Mouse (Mus musculus): ENCODE data around the gene Psmd5. TPM values are rescaled to one million over a fixed set of nuclear protein-coding genes. Genes with fewer than 3 reads are reported as not detected.

Psmd5 gene
- total RNA-seq (2021), result 32.2 and 39.5 TPM in 2 replicates
- long read RNA-seq, experiment 1, full-length matches to known transcripts, result 86 of 108 reads
- long read RNA-seq, experiment 1, partial matches to known transcripts, result 5 of 108 reads
- long read RNA-seq, experiment 1, other reads (novel, unspliced or antisense), result 17 of 108 reads
- long read RNA-seq, experiment 2, full-length matches to known transcripts, result 48 of 53 reads
- long read RNA-seq, experiment 2, partial matches to known transcripts, result 1 of 53 reads
- long read RNA-seq, experiment 2, other reads (novel, unspliced or antisense), result 4 of 53 reads

DNA sequence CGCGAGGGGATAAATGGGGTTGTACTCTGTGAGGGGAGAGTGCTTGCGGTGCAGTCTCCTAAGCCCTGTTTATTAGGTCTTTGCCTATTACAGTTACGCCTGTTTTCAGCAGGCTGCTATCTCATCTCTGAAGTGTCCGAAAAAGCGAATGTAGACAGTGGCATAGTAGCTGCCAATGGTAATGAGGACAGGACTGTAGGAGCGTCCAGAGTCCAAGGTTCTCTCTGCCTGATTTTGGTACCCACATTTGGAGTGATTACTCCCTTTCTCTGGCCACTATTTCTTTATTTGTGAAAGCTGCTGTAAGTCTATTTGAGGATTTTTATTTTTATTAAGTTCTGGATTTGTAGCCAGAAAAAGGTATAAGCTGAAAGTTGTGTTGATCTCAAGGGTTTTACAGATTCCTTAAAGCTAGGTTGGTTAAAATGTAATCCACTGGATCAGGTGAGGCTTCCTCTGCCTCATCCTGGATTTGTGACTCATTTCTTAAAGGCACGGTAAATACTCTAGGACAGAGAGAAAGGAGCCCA lies at the start of gene Psmd5:
Gene Psmd5, minus strand, starts transcription at position 153 of the 530 bp plus-strand sequence.
- no peak for DNase-seq

DNA sequence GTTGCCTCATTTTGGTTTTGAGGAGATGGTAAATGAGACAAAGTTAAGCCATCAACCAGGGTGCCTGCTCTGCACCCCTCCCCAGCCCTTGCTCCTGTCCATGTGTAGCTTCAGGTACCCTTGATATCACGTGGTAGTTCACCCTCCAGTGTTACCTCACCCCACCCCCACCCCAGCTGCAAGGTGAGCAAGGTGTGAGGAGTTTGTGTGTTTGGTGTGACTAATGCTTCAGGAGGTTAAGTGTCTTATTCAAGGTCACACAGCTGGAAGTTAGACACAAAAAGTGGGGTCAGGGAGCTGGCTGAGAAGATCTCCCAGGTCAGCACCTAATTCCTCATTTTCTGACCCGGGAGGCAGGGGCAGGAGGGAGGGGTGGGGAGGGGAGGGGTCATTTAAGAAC lies 48.0 kb upstream of the Psmd5 start:
- no peak for DNase-seq

DNA sequence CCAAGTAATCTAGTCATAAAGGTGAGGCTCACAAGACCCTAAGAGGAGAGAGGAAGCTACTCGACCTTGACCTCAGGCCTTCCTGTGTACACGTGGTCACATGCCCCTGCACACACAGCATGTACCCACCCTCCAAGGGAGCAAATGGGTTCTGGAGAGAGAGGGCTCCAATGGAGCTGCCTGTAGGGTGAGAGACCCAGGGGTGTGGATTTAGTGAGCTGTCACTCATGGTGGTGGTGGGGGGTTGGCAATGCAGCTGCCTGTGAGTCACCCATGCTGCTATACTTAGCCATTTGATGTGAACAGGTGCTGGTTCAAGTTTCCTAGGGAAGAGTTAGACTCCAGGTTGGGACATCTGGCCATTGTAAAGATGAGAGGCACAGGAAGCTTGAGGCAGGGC lies 45.4 kb upstream of the Psmd5 start:
- no peak for DNase-seq

DNA sequence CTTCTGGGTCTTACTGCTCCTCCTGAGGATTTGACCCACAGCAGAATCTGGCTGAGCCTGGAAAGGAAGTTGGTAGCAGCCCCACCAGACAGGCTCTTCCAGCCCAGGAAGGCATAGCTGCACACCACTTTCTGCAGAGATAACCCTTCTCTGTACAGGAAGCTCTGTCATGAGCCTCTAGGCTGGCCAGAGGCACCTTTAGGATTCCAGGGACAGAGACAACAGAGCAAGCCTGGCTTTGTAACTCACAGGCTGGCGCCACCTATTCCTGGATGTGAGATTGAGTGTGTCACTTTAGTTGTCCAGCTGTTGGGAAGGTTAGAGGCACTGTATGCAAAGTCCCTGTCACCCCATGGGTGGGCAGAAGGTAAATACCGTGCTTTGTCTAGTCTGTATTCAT lies 40.3 kb upstream of the Psmd5 start:
- DNase-seq, result no peak

DNA sequence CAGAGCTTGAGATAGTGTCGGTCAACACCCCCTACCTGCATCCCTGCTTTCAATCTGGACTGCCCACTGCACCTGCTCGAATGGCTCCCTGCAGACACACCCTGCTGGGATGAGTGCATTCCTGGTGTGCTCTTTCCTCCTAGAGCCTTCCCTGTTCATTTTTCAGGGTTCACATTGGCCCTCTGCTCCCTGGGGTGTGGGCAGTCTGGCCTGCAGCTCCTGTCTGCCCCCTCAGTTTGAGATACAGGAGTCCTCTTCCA lies 40.0 kb upstream of the Psmd5 start:
- no peak for DNase-seq

DNA sequence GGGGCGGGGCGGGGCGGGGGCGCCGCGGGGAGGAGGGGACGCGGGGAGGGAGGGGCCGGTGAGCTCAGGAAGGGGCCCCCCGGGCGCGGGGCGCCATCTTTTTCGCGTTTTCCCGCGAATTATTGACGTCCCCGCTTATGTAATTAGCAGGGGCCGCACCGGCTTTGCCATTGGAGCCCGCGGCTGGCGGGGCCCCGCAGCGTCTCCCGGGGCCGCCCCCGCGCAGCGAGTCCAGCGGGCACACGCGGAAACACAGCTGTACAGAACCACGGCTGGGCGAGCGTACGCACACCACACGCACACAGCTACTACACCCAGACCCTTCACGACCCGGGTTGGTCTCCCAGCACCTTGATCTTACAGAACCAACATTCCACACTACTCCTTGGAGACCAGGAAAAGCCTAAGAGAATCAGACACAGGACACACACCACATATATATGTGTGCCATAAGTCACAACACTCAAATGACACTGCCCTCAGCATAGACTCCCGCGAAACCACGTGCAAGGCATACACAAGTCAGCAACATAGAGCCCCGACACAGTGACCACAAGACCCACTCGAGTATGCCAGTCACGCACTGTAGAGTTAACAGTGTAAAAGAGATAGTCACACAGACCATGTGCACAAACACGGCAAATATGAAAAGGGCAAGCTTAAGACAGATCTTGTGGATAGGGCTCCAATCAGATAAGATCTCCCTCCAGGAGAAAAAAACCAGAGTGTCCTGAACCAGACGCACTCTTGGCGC lies 39.5 kb upstream of the Psmd5 start:
- peak; percentile 66 for DNase-seq

DNA sequence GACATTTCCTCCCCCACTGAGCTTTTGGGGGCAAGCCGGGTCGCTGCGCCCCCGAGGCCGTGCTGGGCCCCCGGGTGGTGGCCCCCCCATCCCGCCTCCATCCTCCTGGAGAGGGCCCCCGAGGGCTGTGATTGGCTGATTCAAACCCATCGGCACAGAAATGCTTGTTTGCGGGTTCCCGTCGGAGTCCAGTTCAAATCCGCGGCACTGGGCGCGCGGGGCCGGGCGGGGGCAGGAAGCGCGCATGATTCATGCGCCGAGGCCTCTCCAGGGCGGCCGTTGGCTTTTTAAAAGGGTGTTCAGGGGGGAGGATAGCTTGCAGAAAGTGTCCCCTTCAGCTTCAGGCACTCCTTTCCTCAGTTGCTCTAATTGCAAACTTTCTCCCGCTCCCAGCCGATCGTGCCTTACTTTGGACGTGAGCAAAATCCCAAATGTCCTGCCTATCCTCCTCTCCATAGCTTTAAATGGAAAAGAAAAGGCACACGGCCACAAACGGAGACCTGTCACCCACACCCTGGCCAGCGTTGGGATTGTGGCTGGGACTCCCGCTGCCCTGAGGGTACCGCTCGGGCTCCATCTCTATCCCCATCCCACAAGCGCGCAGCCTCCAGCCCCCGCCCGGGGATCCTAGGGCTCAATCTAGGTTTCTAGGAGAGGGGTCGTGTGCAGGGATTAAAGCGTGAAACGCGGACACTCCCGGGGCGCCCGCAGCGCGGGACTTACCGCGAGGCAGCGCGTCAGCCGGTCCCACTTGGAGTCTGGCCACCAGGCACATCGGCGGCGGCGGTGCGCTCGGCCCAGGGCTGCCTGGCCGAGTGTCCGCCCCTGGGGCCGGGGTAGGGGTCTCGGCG lies 38.7 kb upstream of the Psmd5 start, which contains the start of gene Phf19:
Gene Phf19, minus strand, starts transcription at position 809 of the 851 bp plus-strand sequence.
- DNase-seq, result peak; percentile 72

DNA sequence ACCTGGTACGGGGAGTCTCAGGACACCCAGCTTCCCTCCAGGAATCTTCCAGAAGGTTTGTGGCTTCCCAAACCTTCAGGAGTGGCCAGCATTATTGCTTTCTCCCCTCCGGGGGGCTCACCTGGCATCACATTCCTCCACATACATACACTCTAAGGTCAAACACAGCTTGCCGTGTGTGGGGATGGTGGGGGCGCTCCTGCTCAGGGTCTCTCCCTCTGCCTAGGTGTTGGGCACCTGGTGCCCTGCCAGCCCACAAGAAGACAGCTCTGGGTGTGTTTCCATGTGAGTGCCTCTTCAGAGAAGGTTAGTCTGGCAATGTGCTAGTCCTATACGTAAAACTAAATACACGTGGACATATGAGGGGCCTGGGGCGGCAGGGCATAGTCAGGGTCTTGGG lies 37.8 kb upstream of the Psmd5 start:
- DNase-seq, result no peak

DNA sequence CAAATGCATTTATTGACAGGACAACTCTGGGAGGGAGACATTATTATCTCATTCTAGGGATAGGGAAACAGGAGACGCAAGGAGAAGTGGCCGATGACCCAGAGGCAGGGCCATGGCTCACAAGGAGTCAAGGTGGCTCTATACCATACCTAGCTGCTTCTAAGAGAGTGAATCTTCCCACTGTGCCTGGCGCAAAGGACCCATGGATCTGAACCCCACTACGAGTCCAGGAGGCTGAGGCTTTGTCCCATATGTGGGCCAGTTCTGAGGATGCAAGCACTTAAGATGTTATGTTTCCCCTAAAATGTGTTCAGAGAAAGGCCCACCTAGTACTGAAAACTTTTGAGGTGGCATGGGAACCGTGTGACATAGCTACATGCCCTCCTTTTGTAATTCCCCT lies 37.1 kb upstream of the Psmd5 start:
- no peak for DNase-seq

DNA sequence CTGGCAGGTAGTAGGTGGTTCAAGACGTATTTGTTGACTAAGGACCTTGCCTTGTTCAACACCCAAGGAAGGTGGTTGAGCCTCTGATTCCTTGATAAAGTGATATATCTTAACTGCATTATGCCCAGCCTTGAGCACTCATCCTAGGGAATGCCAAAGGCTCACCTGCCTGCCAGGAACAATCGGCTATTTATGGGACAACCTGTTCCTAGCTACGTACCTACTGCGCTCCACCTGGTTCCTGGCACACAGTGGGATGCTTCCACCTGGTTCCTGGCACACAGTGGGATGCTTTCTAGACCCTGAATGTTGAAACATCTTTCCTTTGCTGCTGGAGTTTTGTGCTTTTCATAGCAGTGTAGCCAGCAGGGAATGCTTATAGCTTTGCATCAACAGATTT lies 35.0 kb upstream of the Psmd5 start:
- DNase-seq, result no peak

DNA sequence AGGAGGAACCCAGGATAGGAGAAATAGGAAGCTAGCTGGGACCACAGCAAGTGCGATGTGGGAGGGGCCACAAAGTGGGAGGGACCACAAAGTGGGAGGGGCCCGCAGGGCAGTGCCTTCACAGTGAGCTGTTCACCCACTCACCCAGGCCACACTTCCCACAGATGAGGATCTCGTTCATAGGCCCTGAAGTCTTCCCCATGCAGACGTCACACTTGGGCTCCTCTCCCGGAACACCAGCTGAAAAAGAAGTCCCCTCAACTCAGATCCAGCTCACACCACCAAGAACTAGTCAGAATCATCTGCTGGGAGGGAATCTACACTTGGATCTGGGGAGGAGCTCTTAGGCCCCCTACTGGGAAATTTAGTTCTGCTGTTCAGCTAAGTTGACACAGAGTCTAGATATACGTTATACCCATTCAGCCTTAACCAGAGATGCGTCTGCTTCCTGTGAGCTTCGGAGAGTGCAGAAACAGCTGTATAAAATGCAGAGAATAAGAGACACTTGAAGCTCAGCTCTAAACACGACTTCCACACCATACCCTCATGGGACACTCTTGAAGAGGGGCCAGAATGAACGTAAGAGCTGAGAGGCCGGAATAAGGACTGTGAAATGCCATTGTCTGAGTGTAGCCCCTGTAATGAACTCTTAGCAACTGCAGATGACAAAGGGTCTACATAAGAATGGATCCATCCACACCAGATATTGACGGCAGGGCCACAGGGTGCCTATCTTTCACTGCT lies 32.3 kb upstream of the Psmd5 start:
- DNase-seq, result peak; percentile 73

DNA sequence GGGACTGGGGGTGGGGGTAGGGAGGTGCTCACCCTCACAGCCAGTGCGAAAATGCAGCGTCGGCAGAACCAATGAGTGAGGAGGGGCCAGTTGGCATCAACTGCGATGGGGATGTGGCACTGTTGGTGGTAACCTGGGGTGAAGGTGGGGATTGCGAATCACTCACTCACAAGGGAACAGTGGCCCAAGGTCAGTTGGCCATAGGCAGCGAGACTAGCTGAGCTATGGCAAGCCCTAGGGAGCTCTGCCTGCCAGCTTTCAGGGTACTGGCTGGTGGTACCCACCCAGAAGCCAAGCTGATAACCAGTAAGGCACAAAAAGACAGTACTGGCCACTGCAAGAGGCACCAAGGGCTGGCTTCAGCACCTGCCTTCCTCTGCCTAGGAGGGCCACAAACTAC lies 31.7 kb upstream of the Psmd5 start:
- peak; percentile 58 for DNase-seq

DNA sequence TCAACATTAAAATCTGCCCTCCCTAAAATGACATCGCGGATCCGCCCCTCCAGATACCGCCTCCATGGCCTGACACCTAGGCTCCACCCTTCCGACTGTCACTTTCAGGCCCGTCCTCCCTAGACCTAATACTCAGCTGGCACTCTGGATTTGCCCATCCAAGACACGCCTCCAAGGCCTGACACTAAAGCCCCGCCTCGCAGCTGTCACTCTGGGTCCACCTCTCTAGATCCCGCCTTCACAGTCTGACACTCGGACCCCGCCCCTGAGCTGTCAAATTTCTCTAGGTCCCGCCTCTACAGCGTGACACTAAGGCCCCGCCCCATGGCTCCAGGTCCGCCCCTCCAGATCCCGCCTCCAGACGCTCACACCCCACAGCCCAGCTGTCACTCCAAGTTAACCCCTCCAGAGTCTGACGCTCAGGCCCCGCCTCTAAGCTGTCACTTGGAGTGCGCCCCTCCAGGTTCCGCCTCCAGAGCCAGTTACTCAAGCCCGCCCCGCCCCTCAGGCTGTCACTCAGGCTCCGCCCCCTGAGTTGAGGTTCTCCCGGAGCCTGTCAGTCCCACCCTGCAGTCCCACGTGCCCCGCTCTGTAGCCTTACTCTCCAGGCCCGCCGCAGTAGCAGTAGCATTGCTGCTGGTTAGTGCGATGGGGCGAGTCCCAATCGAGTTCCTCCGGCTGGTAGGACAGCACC lies 30.2 kb upstream of the Psmd5 start:
- peak; percentile 99 for DNase-seq

DNA sequence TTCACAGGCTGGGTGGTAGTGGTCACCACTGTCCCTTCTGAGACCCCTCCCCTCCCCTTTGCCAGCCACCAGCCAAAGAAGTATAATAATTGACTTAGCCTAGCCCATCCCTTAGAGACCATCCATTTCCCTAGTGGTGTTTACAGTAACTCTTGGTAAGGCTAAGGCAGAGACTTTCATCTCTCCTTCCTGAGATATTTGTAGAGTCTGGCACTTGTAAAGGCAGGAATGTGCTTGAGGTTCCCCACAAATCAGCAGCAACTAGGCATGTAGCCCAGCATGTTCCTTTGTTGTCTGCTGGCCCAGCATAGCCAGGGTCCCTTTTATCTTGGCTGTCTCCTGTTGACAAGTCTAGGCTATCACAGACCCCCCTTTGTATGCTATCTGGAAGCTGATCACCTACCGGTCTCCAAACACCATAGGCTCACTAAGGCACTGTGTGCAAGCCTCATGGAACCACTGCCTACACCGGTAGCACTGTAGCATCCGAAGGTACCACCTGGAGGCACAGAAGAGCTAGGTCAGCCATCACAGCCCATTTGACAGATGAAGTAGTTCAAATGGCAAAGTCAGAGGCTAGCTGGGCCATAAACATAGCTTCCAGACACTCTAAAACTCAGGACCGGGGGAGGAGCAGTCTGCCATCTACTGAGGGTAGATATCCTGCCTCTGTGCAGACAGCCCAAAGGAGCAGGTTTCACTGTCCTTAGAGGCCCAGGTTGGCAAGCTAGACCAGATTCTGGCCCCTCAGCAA lies 29.1 kb upstream of the Psmd5 start:
- no peak for DNase-seq

DNA sequence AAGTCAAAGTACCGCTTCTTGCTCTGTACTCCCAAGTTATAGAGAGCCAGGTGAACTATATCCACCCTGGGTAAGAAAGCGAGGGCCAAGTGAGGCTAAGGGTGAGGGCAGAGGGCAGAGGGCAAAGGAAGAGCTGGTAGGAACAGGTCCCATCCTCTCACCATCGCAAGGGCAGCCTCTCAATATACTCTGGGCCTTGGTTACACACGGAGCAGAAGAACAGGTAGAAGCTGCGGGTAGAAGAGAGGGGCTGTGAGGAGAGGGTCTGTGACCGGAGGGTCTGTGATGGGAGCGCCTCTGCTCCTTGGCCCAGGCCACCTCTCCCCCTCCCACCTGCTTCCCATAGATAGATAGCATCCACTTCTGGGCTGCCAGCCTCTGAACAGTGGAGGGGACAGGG lies 28.4 kb upstream of the Psmd5 start:
- DNase-seq, result no peak

DNA sequence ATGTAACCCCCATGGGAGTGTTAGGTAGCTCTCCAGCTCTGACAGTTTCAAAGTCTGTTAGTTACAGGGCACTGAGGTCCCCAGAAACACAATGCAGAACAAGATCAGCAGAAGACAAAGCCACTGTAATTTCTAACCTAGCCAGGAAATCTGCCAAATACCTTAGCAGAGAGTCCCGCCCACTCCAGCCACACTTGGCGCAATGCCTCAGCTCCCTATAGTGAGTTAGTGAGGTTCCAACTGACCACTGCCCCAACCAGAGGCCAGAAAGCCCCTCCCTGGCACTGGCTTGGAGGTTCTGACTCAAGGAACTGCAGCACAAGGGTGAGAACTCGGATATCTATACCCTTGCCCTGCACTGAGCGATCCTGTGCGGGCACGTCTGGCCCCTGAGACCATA lies 28.0 kb upstream of the Psmd5 start:
- no peak for DNase-seq

DNA sequence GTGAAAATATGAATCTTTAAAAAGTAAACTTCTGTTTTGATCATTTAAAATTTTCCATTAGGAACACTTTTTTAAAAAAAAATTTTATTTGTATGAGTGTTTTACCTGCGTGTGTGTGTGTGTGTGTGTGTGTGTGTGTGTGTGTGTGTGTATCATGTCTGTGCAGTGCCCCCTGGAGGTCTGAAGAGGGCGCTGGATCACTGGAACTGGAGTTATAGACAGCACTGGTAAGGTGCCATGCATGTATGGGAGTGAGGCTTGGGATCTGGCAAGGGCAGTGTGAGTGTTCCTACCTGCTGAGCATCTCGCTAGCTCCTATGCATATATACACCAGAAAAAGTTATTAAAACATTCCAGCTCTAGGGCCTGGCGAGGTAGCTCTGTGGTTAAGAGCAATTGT lies 27.0 kb upstream of the Psmd5 start:
- DNase-seq, result no peak

DNA sequence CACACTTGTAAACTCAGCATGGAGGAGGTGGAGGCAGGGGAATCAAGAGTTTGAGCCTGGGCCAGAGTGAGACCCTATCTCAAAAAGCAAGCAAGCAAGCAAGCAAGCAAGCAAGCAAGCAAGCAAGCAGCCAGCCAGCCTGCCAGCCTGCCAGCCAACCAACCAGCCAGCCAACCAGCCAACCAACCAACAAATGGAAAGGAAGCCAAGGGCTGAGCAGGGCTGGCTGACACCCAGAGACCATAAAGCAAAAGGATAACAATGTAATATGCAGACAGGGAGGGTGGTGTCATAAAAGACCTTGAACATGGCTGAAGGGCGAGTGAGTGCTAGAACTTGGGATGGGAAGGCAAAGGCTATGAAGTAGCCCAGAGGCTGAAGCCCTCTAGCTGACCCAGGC lies 25.6 kb upstream of the Psmd5 start:
- DNase-seq, result peak; percentile 64

DNA sequence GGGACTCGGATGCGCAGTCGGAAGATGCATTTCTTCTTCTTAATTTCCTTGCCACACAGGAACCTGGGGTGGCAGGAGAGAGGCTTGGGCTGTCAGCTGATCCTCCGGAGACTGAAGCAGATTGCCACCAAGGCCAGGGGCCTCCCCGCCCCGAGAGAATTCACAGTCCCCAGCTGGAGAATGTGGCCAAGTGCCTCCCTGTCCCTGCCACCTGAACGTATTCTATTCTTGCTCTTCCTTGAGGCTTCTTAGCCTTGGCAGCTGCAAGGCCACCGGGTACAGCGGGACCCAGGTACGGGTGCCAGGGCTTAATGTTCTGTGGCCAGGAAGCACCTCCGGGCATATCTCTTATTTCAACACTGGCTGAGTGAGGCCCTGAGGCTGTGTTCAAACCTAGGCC lies 24.9 kb upstream of the Psmd5 start:
- DNase-seq, result no peak

DNA sequence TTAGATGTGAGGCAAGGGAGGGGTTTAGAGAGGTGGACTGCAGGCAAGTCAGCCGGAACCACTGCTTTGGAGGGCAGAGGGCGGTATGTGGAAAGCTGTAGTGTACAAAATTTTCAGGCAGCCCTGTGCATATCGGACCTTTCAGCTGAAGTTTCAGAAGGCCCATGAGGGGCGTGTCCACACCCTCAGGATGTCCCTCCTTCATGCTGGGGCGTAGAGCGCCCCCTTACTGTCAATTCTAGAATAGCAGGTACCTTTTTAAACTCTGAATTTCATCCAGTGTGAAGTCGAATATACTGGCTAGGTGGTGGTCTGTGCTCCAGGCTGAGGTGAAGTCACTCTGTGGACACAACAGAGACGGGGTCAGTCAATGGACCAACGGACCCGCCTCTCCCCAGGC lies 23.1 kb upstream of the Psmd5 start:
- peak; percentile 72 for DNase-seq

Measured in adrenal gland, postnatal 14 days (tissue).